Comparison of ENCODE assay signal across 13 mouse cellular contexts in the genomic region with DNA sequence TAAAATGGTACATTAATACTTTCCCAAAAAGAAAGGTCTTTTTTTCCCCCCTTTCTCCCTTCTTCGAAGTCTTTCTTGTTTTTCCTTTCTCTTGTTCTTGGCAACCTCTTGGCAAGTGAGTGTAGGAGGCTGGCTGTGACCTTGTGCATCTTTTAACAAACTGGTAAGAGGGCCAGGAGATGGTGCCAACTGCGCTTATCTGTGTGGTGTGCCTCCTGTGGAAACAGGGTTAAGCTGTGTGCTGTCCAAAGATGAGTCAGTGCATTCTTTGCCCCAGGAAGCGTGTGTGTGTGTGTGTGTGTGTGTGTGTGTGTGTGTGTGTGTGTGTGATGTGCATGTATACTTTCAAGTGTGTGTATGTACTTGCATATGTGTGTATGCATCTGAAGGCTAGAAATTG. TPM values are rescaled to one million over a fixed set of nuclear protein-coding genes. Genes with fewer than 3 reads are reported as not detected.
A peak's percentile ranks its signal among the peaks of the same experiment; 100 is the strongest.
DNase-seq lines count a peak whose midpoint lies in the region; ATAC-seq and TF ChIP-seq lines count a peak whose summit lies in the region.
"Had no signal": no experiment of that assay in that cellular context is flagged by ENCODE, and none has a peak within 500 bp of the region (broad histone marks: within the 10 kb centered on the region; RNA-seq: fewer than 3 reads in every experiment).

No protein-coding gene starts in this region.

- no peaks in the 10 kb centered on the region for H3K9me3 ChIP-seq in lung, postnatal 0 days (ENCODE audit: low read length)
- H3K9me3 ChIP-seq: heart, embryonic 15.5 days; liver, embryonic 13.5 days; midbrain, embryonic 12.5 days had no signal

- 60% methylated on average over 3 of the region's 3 CpGs for WGBS in lung, postnatal 0 days

- H3K4me1 ChIP-seq in lung, postnatal 0 days (ENCODE audit: insufficient read depth, low read depth, low read length): no peaks in the 10 kb centered on the region

- no peak overlapping the region for H3K4me3 ChIP-seq in lung, postnatal 0 days (ENCODE audit: low read depth, low read length)
- H3K4me3 ChIP-seq: heart, embryonic 15.5 days; liver, embryonic 13.5 days; midbrain, embryonic 12.5 days had no signal

- H3K36me3 ChIP-seq in lung, postnatal 0 days (ENCODE audit: insufficient read depth, low read length): no peaks in the 10 kb centered on the region
- H3K36me3 ChIP-seq: heart, embryonic 15.5 days; liver, embryonic 13.5 days; midbrain, embryonic 12.5 days had no signal

- intact Hi-C loops in gastrocnemius, postnatal 14 days (cut with DNase I; ENCODE audit: low total_unique reads): no loop called here
- intact Hi-C loops in left cerebral cortex, postnatal 14 days (cut with DNase I): no loop called here

- TF ChIP-seq CTCF in lung, postnatal 0 days (IDR thresholded peaks at IDR 0.05): no peak

- peak; percentile 53 for ATAC-seq in erythroid progenitor cell, adult 5-6 weeks (replicated peaks; ENCODE audit: low FRiP score, poor library complexity, severe bottlenecking)
- ATAC-seq in lung, postnatal 0 days: no peak

- peak; percentile 52 to 64 for DNase-seq in cerebellum, adult 18-20 months
- DNase-seq in cerebellum, postnatal 4 days (ENCODE audit: low spot score in 2 of 2): no peak
- DNase-seq in urinary bladder, postnatal 14 days (ENCODE audit: low spot score): peak; percentile 21
- DNase-seq in urinary bladder, adult 2 months (ENCODE audit: low spot score): no peak
- no peak for DNase-seq in lung, postnatal 0 days (ENCODE audit: low spot score)
- no peak for DNase-seq in gastrocnemius, postnatal 14 days
- no peak for DNase-seq in left cerebral cortex, postnatal 14 days (ENCODE audit: low spot score in 2 of 2)
- DNase-seq: kidney, adult 8-10 months; liver, embryonic 13.5 days; thymus, postnatal 14 days had no signal

- no peak overlapping the region for H3K4me2 ChIP-seq in lung, postnatal 0 days (replicated peaks; ENCODE audit: low read depth, low read length)
- H3K4me2 ChIP-seq: heart, embryonic 15.5 days; liver, embryonic 13.5 days; midbrain, embryonic 12.5 days had no signal

- TF ChIP-seq EP300 in lung, postnatal 0 days (IDR thresholded peaks at IDR 0.05): no peak

- no peak overlapping the region for H3K27ac ChIP-seq in lung, postnatal 0 days (ENCODE audit: low read length)
- H3K27ac ChIP-seq: heart, embryonic 15.5 days; liver, embryonic 13.5 days; midbrain, embryonic 12.5 days had no signal

- H3K27me3 ChIP-seq in lung, postnatal 0 days (replicated peaks; ENCODE audit: insufficient read depth, low read length): no peaks in the 10 kb centered on the region; the same call in 1 of the 2 replicates
- H3K27me3 ChIP-seq: heart, embryonic 15.5 days; liver, embryonic 13.5 days; midbrain, embryonic 12.5 days had no signal

- no peak overlapping the region for H3K9ac ChIP-seq in lung, postnatal 0 days (replicated peaks; ENCODE audit: low read depth)
- H3K9ac ChIP-seq: heart, embryonic 15.5 days; liver, embryonic 13.5 days; midbrain, embryonic 12.5 days had no signal

RNA-seq across cellular contexts. Expression of a gene that starts 7.3 kb away (rescaled TPM):
- 6.7 and 10.3 TPM in 2 replicates for polyA plus RNA-seq in urinary bladder, adult 2 months (2012; rRNA removed)
- 27.2 and 28.5 TPM in 2 replicates for total RNA-seq in erythroid progenitor cell, adult 5-6 weeks (2015; ENCODE audit: low replicate concordance)
- total RNA-seq in erythroid progenitor cell, adult 5-6 weeks (2017; ENCODE audit: low replicate concordance): 29.4 and 32.6 TPM in 2 replicates
- polyA plus RNA-seq in lung, postnatal 0 days (2015; fragmentation: Nextera tagmentation; extraction: Ambion mirVana): 5.8 and 8.9 TPM in 2 replicates
- total RNA-seq in gastrocnemius, postnatal 14 days (2021): 10 to 100 TPM; 33.8 to 34.5 TPM
- total RNA-seq in left cerebral cortex, postnatal 14 days (2021): 10 to 100 TPM; 78.5 to 82.1 TPM

Comparison
In these comparisons a context has a peak if more than half of its experiments do, and no peak if none do; other contexts are left out.
1. DNase-seq: peak in cerebellum, adult 18-20 months (2 of 2) and urinary bladder, postnatal 14 days (single experiment); none in cerebellum, postnatal 4 days (0 of 2), urinary bladder, adult 2 months (single experiment), lung, postnatal 0 days (single experiment), gastrocnemius, postnatal 14 days (single experiment) and left cerebral cortex, postnatal 14 days (0 of 2).